Mouse (Mus musculus): ENCODE measurements around the gene Arhgef28. TPM values are rescaled to one million over a fixed set of nuclear protein-coding genes. Genes with fewer than 3 reads are reported as not detected.

Gene Arhgef28
- polyA plus RNA-seq, 1 experiment from 2014 or later: 9.9 TPM

DNA sequence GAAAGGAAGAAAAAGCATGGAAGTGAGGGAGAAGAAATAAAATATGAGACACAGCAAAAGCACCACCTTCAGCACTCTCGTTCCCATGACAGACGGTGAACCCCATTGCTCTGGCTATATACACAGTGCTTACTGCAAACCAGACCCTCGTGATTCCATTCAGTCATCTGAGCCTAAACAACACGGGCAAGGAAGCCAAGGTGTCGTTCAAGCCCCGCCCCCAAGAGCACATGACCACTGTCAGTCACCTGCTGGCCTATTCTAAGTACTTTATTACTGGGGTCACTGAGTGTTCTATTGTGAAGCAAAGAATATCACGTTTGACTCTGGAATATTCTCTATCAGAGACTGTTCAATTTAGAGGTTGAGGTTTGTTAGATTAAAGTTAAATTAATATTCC lies 202.5 kb downstream of the Arhgef28 start:
- no peaks in the 10 kb centered on the region for H3K4me1 ChIP-seq (ENCODE audit: control insufficient read depth, insufficient read depth, low read length)

DNA sequence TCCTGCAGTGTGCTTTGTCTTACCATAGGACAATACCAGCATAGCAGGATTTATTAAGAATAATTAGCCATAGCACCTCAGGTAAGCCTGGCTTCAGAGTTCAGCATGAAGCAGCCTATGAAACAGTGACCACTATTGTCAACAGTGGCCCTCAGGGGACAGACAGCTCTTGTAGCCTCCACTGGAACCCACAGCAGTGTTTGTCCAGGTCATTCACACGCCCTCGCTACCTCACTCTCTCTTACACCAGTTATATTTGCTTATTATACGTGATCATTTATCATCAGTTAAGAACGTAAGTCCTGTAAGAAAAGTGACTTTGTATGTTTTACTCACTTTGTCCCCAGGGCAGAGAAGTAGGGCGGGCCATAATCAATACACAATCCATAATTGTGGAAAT lies 203.6 kb downstream of the Arhgef28 start:
- WGBS: 93% methylated on average over 5 of the region's 5 CpGs
- no peak for DNase-seq (ENCODE audit: low spot score)
- Histone ChIP-seq H3K4me3 (ENCODE audit: low read depth, low read length) (no peak overlapping the region), H3K9ac (ENCODE audit: low read length) (no peak overlapping the region), H3K27ac (ENCODE audit: low read depth, low read length) (no peak overlapping the region), H3K27me3 (replicated peaks; ENCODE audit: control insufficient read depth, insufficient read depth, low read length) (no peaks in the 10 kb centered on the region), H3K36me3 (ENCODE audit: control insufficient read depth, insufficient read depth, low read length) (no peaks in the 10 kb centered on the region), H3K9me3 (replicated peaks; ENCODE audit: control insufficient read depth, low read length) (no peaks in the 10 kb centered on the region), H3K4me2 (ENCODE audit: low read length) (no peak overlapping the region), H3K4me1 (ENCODE audit: control insufficient read depth, insufficient read depth, low read length) (no peaks in the 10 kb centered on the region)
- no peak for ATAC-seq

More for the DNA sequence above, 202.5 kb downstream of the Arhgef28 start:
- 55% methylated on average over 7 of the region's 7 CpGs for WGBS
- no peak for DNase-seq (ENCODE audit: low spot score)
- H3K9me3 ChIP-seq (replicated peaks; ENCODE audit: control insufficient read depth, low read length): no peaks in the 10 kb centered on the region
- H3K36me3 ChIP-seq (ENCODE audit: control insufficient read depth, insufficient read depth, low read length): no peaks in the 10 kb centered on the region
- H3K9ac ChIP-seq (ENCODE audit: low read length): no peak overlapping the region
- no peak for ATAC-seq
- H3K4me2 ChIP-seq (ENCODE audit: low read length): no peak overlapping the region
- H3K27me3 ChIP-seq (replicated peaks; ENCODE audit: control insufficient read depth, insufficient read depth, low read length): no peaks in the 10 kb centered on the region
- no peak overlapping the region for H3K4me3 ChIP-seq (ENCODE audit: low read depth, low read length)
- H3K27ac ChIP-seq (ENCODE audit: low read depth, low read length): no peak overlapping the region

DNA sequence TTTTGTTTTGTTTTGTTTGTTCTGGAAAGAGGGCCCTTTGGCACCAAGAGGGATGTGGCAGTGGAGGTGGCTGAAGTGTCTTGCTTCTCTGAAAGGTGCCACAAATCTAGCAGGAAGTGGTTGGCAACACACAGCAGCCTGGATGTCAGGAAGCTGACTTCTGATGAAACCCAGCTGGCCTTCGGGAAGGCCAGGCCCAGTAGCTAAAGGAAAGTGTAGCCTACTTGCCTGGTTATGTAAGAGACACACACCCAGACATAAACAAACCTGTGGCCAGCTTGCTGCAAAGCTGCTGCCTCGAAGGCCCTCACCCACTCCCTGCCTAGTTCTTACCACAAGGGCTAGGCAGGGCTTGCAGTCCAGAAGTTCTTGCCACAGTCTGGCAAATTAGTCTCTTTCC lies 204.1 kb downstream of the Arhgef28 start:
- WGBS: 83% methylated on average over 2 of the region's 2 CpGs
- no peak overlapping the region for H3K4me3 ChIP-seq (ENCODE audit: low read depth, low read length)

DNA sequence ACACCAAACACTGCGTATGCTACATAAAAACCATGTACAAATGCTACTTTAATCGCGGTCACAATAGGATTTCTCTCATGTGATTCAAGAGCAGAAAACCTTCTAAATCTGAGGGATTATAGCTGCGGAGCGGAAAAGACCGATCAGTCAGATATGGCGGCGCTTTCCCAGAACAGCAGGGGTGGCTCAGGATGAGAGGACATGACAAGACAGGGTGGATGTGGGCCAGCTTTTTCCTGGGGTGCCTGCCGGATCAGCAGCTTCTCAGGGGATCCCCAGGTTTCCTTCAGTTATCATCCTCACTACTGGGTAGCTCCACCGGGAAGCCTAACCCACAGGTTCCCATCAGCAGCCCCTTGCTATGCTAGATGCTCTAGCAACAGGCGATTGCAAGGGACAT lies 204.5 kb downstream of the Arhgef28 start:
- WGBS: 82% methylated on average over 11 of the region's 11 CpGs
- Histone ChIP-seq H3K4me1 (ENCODE audit: control insufficient read depth, insufficient read depth, low read length) (no peaks in the 10 kb centered on the region), H3K9ac (ENCODE audit: low read length) (no peak overlapping the region), H3K4me2 (ENCODE audit: low read length) (no peak overlapping the region), H3K27me3 (replicated peaks; ENCODE audit: control insufficient read depth, insufficient read depth, low read length) (no peaks in the 10 kb centered on the region), H3K27ac (ENCODE audit: low read depth, low read length) (no peak overlapping the region), H3K9me3 (replicated peaks; ENCODE audit: control insufficient read depth, low read length) (no peaks in the 10 kb centered on the region), H3K36me3 (ENCODE audit: control insufficient read depth, insufficient read depth, low read length) (no peaks in the 10 kb centered on the region), H3K4me3 (ENCODE audit: low read depth, low read length) (no peak overlapping the region)
- DNase-seq (ENCODE audit: low spot score) (no peak), ATAC-seq (no peak)

More for the DNA sequence above, 204.1 kb downstream of the Arhgef28 start:
- Histone ChIP-seq H3K4me1 (ENCODE audit: control insufficient read depth, insufficient read depth, low read length) (no peaks in the 10 kb centered on the region), H3K27me3 (replicated peaks; ENCODE audit: control insufficient read depth, insufficient read depth, low read length) (no peaks in the 10 kb centered on the region), H3K36me3 (ENCODE audit: control insufficient read depth, insufficient read depth, low read length) (no peaks in the 10 kb centered on the region), H3K9me3 (replicated peaks; ENCODE audit: control insufficient read depth, low read length) (no peaks in the 10 kb centered on the region), H3K27ac (ENCODE audit: low read depth, low read length) (no peak overlapping the region), H3K4me2 (ENCODE audit: low read length) (no peak overlapping the region), H3K9ac (ENCODE audit: low read length) (no peak overlapping the region)
- DNase-seq (ENCODE audit: low spot score) (no peak), ATAC-seq (no peak)

DNA sequence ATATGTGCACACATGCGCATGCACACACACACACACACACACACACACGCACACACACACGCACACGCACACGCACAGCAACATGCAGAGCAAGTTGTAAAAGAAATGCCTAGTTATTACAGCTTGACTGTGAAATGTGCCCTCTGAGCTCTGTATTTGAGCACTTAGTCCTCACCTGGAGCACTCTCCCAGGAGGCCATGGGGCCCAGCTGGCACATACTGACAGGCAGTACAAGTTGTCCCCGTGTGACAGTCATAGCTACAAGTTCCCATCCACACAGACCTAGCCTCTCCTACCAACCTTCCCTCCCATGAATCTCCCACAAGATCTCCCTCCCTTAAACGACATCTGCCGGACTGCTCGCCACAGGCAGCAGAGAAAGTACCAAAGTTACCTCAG lies 205.4 kb downstream of the Arhgef28 start:
- DNase-seq (ENCODE audit: low spot score) (no peak), ATAC-seq (no peak)
- Histone ChIP-seq H3K4me1 (ENCODE audit: control insufficient read depth, insufficient read depth, low read length) (no peaks in the 10 kb centered on the region), H3K27ac (ENCODE audit: low read depth, low read length) (no peak overlapping the region), H3K9ac (ENCODE audit: low read length) (no peak overlapping the region), H3K27me3 (replicated peaks; ENCODE audit: control insufficient read depth, insufficient read depth, low read length) (no peaks in the 10 kb centered on the region), H3K9me3 (replicated peaks; ENCODE audit: control insufficient read depth, low read length) (no peaks in the 10 kb centered on the region), H3K36me3 (ENCODE audit: control insufficient read depth, insufficient read depth, low read length) (no peaks in the 10 kb centered on the region), H3K4me3 (ENCODE audit: low read depth, low read length) (no peak overlapping the region), H3K4me2 (ENCODE audit: low read length) (no peak overlapping the region)
- 87% methylated on average over 9 of the region's 9 CpGs for WGBS

DNA sequence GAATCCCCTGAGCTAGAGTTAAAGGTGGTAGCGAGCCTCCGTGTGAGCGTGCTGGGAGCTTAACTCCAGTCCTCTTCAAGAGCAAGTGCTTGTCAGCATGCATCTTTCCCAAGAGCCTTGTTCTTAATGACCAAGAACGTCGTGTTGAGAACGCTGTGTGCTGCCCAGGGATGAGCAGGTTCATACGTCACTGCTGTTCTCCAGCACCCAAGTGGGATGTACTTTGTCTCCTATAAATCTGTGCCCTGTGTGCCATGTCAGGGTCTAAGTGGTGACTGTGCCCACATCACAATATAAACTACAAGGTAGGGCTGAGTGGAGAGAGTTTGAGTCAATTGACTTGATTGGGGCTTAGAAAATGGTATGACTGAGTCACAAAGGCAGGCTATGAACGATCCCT lies 207.1 kb downstream of the Arhgef28 start:
- DNase-seq (ENCODE audit: low spot score) (no peak), ATAC-seq (no peak)
- H3K27me3 ChIP-seq (replicated peaks; ENCODE audit: control insufficient read depth, insufficient read depth, low read length): no peaks in the 10 kb centered on the region
- H3K4me3 ChIP-seq (ENCODE audit: low read depth, low read length): no peak overlapping the region
- H3K36me3 ChIP-seq (ENCODE audit: control insufficient read depth, insufficient read depth, low read length): no peaks in the 10 kb centered on the region
- H3K9me3 ChIP-seq (replicated peaks; ENCODE audit: control insufficient read depth, low read length): no peaks in the 10 kb centered on the region
- no peak overlapping the region for H3K27ac ChIP-seq (ENCODE audit: low read depth, low read length)
- no peak overlapping the region for H3K4me2 ChIP-seq (ENCODE audit: low read length)
- WGBS: 85% methylated on average over 8 of the region's 8 CpGs
- no peak overlapping the region for H3K9ac ChIP-seq (ENCODE audit: low read length)
- no peaks in the 10 kb centered on the region for H3K4me1 ChIP-seq (ENCODE audit: control insufficient read depth, insufficient read depth, low read length)

- DNase-seq (ENCODE audit: low spot score): peak; percentile 30
- H3K9ac ChIP-seq (ENCODE audit: low read length): no peak overlapping the region
- H3K4me1 ChIP-seq (ENCODE audit: control insufficient read depth, insufficient read depth, low read length): no peaks in the 10 kb centered on the region
- H3K4me3 ChIP-seq (ENCODE audit: low read depth, low read length): no peak overlapping the region
- ATAC-seq: no peak
- no peak overlapping the region for H3K4me2 ChIP-seq (ENCODE audit: low read length)
- no peaks in the 10 kb centered on the region for H3K36me3 ChIP-seq (ENCODE audit: control insufficient read depth, insufficient read depth, low read length)
- 37% methylated on average over 8 of the region's 8 CpGs for WGBS
- H3K27ac ChIP-seq (ENCODE audit: low read depth, low read length): no peak overlapping the region
- no peaks in the 10 kb centered on the region for H3K9me3 ChIP-seq (replicated peaks; ENCODE audit: control insufficient read depth, low read length)
- H3K27me3 ChIP-seq (replicated peaks; ENCODE audit: control insufficient read depth, insufficient read depth, low read length): no peaks in the 10 kb centered on the region
Measured at GRCm38 (mm10) chr13:97998570-97998969, 207.7 kb downstream of the Arhgef28 start.

DNA sequence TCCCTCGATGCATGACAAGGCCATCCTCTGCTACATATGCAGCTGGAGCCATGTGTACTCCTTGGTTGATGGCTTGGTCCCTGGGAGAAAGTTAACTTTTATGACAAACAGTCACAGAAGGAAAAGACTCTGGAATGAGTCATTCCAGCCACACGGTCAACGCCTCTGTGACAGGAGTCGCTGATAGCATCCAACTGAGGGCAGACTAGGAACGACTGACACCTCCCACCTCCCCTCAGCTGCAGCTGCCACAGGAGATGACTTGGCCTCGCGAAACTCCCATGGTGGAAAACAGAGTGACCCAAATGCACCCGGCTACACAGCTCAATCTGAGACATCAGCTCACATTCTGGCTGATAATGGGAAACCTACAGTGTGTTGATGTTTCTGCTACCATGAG lies 215.3 kb downstream of the Arhgef28 start:
- no peak for DNase-seq (ENCODE audit: low spot score)
- no peak overlapping the region for H3K4me2 ChIP-seq (ENCODE audit: low read length)
- H3K4me1 ChIP-seq (ENCODE audit: control insufficient read depth, insufficient read depth, low read length): no peaks in the 10 kb centered on the region
- no peak overlapping the region for H3K4me3 ChIP-seq (ENCODE audit: low read depth, low read length)
- H3K27me3 ChIP-seq (replicated peaks; ENCODE audit: control insufficient read depth, insufficient read depth, low read length): no peaks in the 10 kb centered on the region
- H3K36me3 ChIP-seq (ENCODE audit: control insufficient read depth, insufficient read depth, low read length): no peaks in the 10 kb centered on the region
- no peak for ATAC-seq
- WGBS: 84% methylated on average over 8 of the region's 8 CpGs
- H3K9me3 ChIP-seq (replicated peaks; ENCODE audit: control insufficient read depth, low read length): no peaks in the 10 kb centered on the region
- no peak overlapping the region for H3K27ac ChIP-seq (ENCODE audit: low read depth, low read length)
- H3K9ac ChIP-seq (ENCODE audit: low read length): no peak overlapping the region

- ATAC-seq (no peak), DNase-seq (ENCODE audit: low spot score) (no peak)
- no peaks in the 10 kb centered on the region for H3K9me3 ChIP-seq (replicated peaks; ENCODE audit: control insufficient read depth, low read length)
- H3K4me1 ChIP-seq (ENCODE audit: control insufficient read depth, insufficient read depth, low read length): no peaks in the 10 kb centered on the region
- WGBS: 90% methylated on average over 6 of the region's 6 CpGs
- no peak overlapping the region for H3K4me3 ChIP-seq (ENCODE audit: low read depth, low read length)
- no peak overlapping the region for H3K4me2 ChIP-seq (ENCODE audit: low read length)
- no peaks in the 10 kb centered on the region for H3K27me3 ChIP-seq (replicated peaks; ENCODE audit: control insufficient read depth, insufficient read depth, low read length)
- no peak overlapping the region for H3K27ac ChIP-seq (ENCODE audit: low read depth, low read length)
- no peaks in the 10 kb centered on the region for H3K36me3 ChIP-seq (ENCODE audit: control insufficient read depth, insufficient read depth, low read length)
- no peak overlapping the region for H3K9ac ChIP-seq (ENCODE audit: low read length)
Measured at GRCm38 (mm10) chr13:97988796-97989195, 217.4 kb downstream of the Arhgef28 start.
